17 mouse cellular contexts compared by ENCODE assay signal in the genomic region with DNA sequence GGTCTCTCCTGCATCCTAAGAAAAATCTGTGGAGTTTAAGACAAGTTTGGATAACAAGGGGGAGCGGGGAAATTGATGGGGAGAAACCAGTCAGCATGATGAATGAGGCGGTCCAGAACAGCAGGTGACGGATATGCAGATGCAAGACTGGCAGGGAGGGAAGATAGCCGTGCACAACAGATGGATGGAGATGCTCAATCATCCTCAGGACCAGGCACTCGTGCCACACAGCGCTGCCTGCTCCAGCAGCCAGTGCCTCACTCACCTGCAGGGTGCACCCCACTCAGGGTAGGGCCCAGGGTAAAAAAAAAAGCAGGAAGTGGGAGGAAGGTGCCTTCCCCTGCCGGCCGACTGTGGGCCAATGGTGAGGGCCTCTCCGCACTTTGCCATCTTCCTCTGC.
DNase-seq lines count a peak whose midpoint lies in the region; ATAC-seq lines count a peak whose summit lies in the region.
"Had no signal": no experiment of that assay in that cellular context is flagged by ENCODE, and none has a peak within 500 bp of the region (broad histone marks: within the 10 kb centered on the region; RNA-seq: fewer than 3 reads in every experiment).

No protein-coding gene starts in this region.

- WGBS in forebrain, embryonic 12.5 days = 54% methylated on average over 9 of the region's 9 CpGs
- WGBS in forebrain, embryonic 14.5 days = 50% methylated on average over 9 of the region's 9 CpGs
- 28% methylated on average over 9 of the region's 9 CpGs for WGBS in neural tube, embryonic 12.5 days
- WGBS in neural tube, embryonic 15.5 days = 29% methylated on average over 9 of the region's 9 CpGs
- 33% methylated on average over 9 of the region's 9 CpGs for WGBS in hindbrain, embryonic 13.5 days

- no peaks in the 10 kb centered on the region for H3K27me3 ChIP-seq in forebrain, embryonic 12.5 days
- no peaks in the 10 kb centered on the region for H3K27me3 ChIP-seq in forebrain, embryonic 14.5 days (replicated peaks; ENCODE audit: control insufficient read depth, insufficient read depth, low read length)
- H3K27me3 ChIP-seq in neural tube, embryonic 12.5 days (replicated peaks) = no peaks in the 10 kb centered on the region; the same call in 1 of the 2 replicates
- H3K27me3 ChIP-seq in neural tube, embryonic 15.5 days (replicated peaks) = no peaks in the 10 kb centered on the region
- H3K27me3 ChIP-seq in hindbrain, embryonic 13.5 days = no peaks in the 10 kb centered on the region
- H3K27me3 ChIP-seq: embryonic facial prominence, embryonic 13.5 days; heart, embryonic 13.5 days; stomach, embryonic 15.5 days had no signal

- no peak overlapping the region for H3K4me3 ChIP-seq in forebrain, embryonic 12.5 days (replicated peaks)
- no peak overlapping the region for H3K4me3 ChIP-seq in forebrain, embryonic 14.5 days (ENCODE audit: low read depth, low read length)
- H3K4me3 ChIP-seq in neural tube, embryonic 12.5 days = no peak overlapping the region
- no peak overlapping the region for H3K4me3 ChIP-seq in neural tube, embryonic 15.5 days (replicated peaks)
- no peak overlapping the region for H3K4me3 ChIP-seq in hindbrain, embryonic 13.5 days
- H3K4me3 ChIP-seq: embryonic facial prominence, embryonic 13.5 days; heart, embryonic 13.5 days; stomach, embryonic 15.5 days had no signal

- DNase-seq in forebrain, embryonic 14.5 days (ENCODE audit: low spot score) = no peak
- no peak for DNase-seq in adipocyte (ENCODE audit: low spot score)
- no peak for DNase-seq in heart, postnatal 4 days
- DNase-seq: cerebellum, adult 9-11 months; heart, adult 11 months; kidney, adult 8-10 months; layer of hippocampus, adult 9-11 months; lung, adult 2 months; retina, postnatal 1 day had no signal

- no peak for ATAC-seq in forebrain, embryonic 12.5 days (ENCODE audit: low FRiP score)
- no peak for ATAC-seq in forebrain, embryonic 14.5 days
- ATAC-seq in neural tube, embryonic 12.5 days (ENCODE audit: low FRiP score, low read depth) = 0 out of 2 replicates have a peak, but pooled peaks have one; percentile 51
- ATAC-seq in neural tube, embryonic 15.5 days (ENCODE audit: low FRiP score) = no peak
- no peak for ATAC-seq in hindbrain, embryonic 13.5 days (ENCODE audit: low FRiP score)

- H3K9ac ChIP-seq in forebrain, embryonic 12.5 days = no peak overlapping the region
- H3K9ac ChIP-seq in forebrain, embryonic 14.5 days (ENCODE audit: low read length) = no peak overlapping the region
- H3K9ac ChIP-seq in neural tube, embryonic 12.5 days = no peak overlapping the region
- no peak overlapping the region for H3K9ac ChIP-seq in neural tube, embryonic 15.5 days (replicated peaks)
- no peak overlapping the region for H3K9ac ChIP-seq in hindbrain, embryonic 13.5 days
- H3K9ac ChIP-seq: embryonic facial prominence, embryonic 13.5 days; heart, embryonic 13.5 days; stomach, embryonic 15.5 days had no signal

- peaks cover 33% of the 10 kb centered on the region for H3K4me1 ChIP-seq in forebrain, embryonic 12.5 days
- H3K4me1 ChIP-seq in forebrain, embryonic 14.5 days (ENCODE audit: control insufficient read depth, insufficient read depth, low read length) = peaks cover 2% of the 10 kb centered on the region; the same call in 1 of the 2 replicates
- H3K4me1 ChIP-seq in neural tube, embryonic 12.5 days = peaks cover 37% of the 10 kb centered on the region
- H3K4me1 ChIP-seq in neural tube, embryonic 15.5 days = peaks cover 33% of the 10 kb centered on the region
- H3K4me1 ChIP-seq in hindbrain, embryonic 13.5 days (replicated peaks) = peaks cover 54% of the 10 kb centered on the region

- no peaks in the 10 kb centered on the region for H3K9me3 ChIP-seq in forebrain, embryonic 12.5 days
- no peaks in the 10 kb centered on the region for H3K9me3 ChIP-seq in forebrain, embryonic 14.5 days (replicated peaks; ENCODE audit: control insufficient read depth, low read length)
- no peaks in the 10 kb centered on the region for H3K9me3 ChIP-seq in neural tube, embryonic 12.5 days
- H3K9me3 ChIP-seq in neural tube, embryonic 15.5 days (replicated peaks) = no peaks in the 10 kb centered on the region
- no peaks in the 10 kb centered on the region for H3K9me3 ChIP-seq in hindbrain, embryonic 13.5 days
- H3K9me3 ChIP-seq: embryonic facial prominence, embryonic 13.5 days; heart, embryonic 13.5 days; stomach, embryonic 15.5 days had no signal

- peaks cover 4% of the 10 kb centered on the region; the same call in 1 of the 2 replicates for H3K36me3 ChIP-seq in forebrain, embryonic 12.5 days (replicated peaks)
- H3K36me3 ChIP-seq in forebrain, embryonic 14.5 days (ENCODE audit: control insufficient read depth, insufficient read depth, low read length) = peaks cover 6% of the 10 kb centered on the region; the same call in 1 of the 2 replicates
- peaks cover 6% of the 10 kb centered on the region; the same call in 1 of the 2 replicates for H3K36me3 ChIP-seq in neural tube, embryonic 12.5 days
- no peaks in the 10 kb centered on the region for H3K36me3 ChIP-seq in neural tube, embryonic 15.5 days
- H3K36me3 ChIP-seq in hindbrain, embryonic 13.5 days = no peaks in the 10 kb centered on the region
- H3K36me3 ChIP-seq: stomach, embryonic 15.5 days had no signal

- H3K27ac ChIP-seq in forebrain, embryonic 12.5 days = 0 out of 2 replicates have a peak overlapping the region, but pooled peaks have one; percentile 9
- no peak overlapping the region for H3K27ac ChIP-seq in forebrain, embryonic 14.5 days (ENCODE audit: low read depth, low read length)
- H3K27ac ChIP-seq in neural tube, embryonic 12.5 days = no peak overlapping the region
- H3K27ac ChIP-seq in neural tube, embryonic 15.5 days (replicated peaks) = no peak overlapping the region
- H3K27ac ChIP-seq in hindbrain, embryonic 13.5 days = peak overlapping the region; percentile 71
- H3K27ac ChIP-seq: embryonic facial prominence, embryonic 13.5 days; heart, embryonic 13.5 days; stomach, embryonic 15.5 days had no signal

- H3K4me2 ChIP-seq in forebrain, embryonic 12.5 days = no peak overlapping the region
- H3K4me2 ChIP-seq in forebrain, embryonic 14.5 days (ENCODE audit: low read length) = no peak overlapping the region
- no peak overlapping the region for H3K4me2 ChIP-seq in neural tube, embryonic 12.5 days (replicated peaks)
- no peak overlapping the region for H3K4me2 ChIP-seq in neural tube, embryonic 15.5 days
- no peak overlapping the region for H3K4me2 ChIP-seq in hindbrain, embryonic 13.5 days
- H3K4me2 ChIP-seq: embryonic facial prominence, embryonic 13.5 days; heart, embryonic 13.5 days; liver, embryonic 11.5 days; stomach, embryonic 15.5 days had no signal

Comparison
In these comparisons a context has a peak if more than half of its experiments do, and no peak if none do; other contexts are left out.
1. H3K27ac ChIP-seq: peak in forebrain, embryonic 12.5 days (single experiment) and hindbrain, embryonic 13.5 days (single experiment); none in forebrain, embryonic 14.5 days (single experiment), neural tube, embryonic 12.5 days (single experiment) and neural tube, embryonic 15.5 days (single experiment).